Mouse (Mus musculus): ENCODE results near the gene Olfr352. TPM values are rescaled to one million over a fixed set of nuclear protein-coding genes. Genes with fewer than 3 reads are reported as not detected.

Gene Olfr352
- polyA plus RNA-seq (2015; fragmentation: Nextera tagmentation; extraction: Ambion mirVana): not detected in 2 replicates

GRCm38 (mm10) chr2:36868160-36868559, at the start of gene Olfr352:
Gene Olfr352, plus strand, starts transcription at chr2:36868460.

GRCm38 (mm10) chr2:36846010-36846409, 22.2 kb upstream of the Olfr352 start, which contains the start of gene Olfr350:
Gene Olfr350, plus strand, starts transcription at chr2:36846310.

GRCm38 (mm10) chr2:36862560-36862959, 5.7 kb upstream of the Olfr352 start, which contains the start of gene Olfr351:
Gene Olfr351, minus strand, starts transcription at chr2:36862660.

GRCm38 (mm10) chr2:36892836-36893235, 24.6 kb downstream of the Olfr352 start, which contains the start of gene Olfr353:
Gene Olfr353, minus strand, starts transcription at chr2:36892936.

GRCm38 (mm10) chr2:36905380-36905779, 37.1 kb downstream of the Olfr352 start, which contains the start of gene Olfr354:
Gene Olfr354, plus strand, starts transcription at chr2:36905680.

Other genes starting within 250 kb of the Olfr352 start
- not detected in 2 replicates for gene Olfr345, start 228.4 kb upstream of the Olfr352 start, polyA plus RNA-seq (2015; fragmentation: Nextera tagmentation; extraction: Ambion mirVana)
- gene Olfr346, start 182.7 kb upstream of the Olfr352 start, polyA plus RNA-seq (2015; fragmentation: Nextera tagmentation; extraction: Ambion mirVana): not detected in 2 replicates
- gene Olfr347, start 136.6 kb upstream of the Olfr352 start, polyA plus RNA-seq (2015; fragmentation: Nextera tagmentation; extraction: Ambion mirVana): not detected in 2 replicates
- not detected in 2 replicates for gene Olfr348, start 84.2 kb upstream of the Olfr352 start, polyA plus RNA-seq (2015; fragmentation: Nextera tagmentation; extraction: Ambion mirVana)
- not detected in 2 replicates for gene Olfr50, start 77.9 kb upstream of the Olfr352 start, polyA plus RNA-seq (2015; fragmentation: Nextera tagmentation; extraction: Ambion mirVana)
- gene Olfr3, start 51.4 kb upstream of the Olfr352 start, polyA plus RNA-seq (2015; fragmentation: Nextera tagmentation; extraction: Ambion mirVana): not detected in 2 replicates
- gene Olfr350, start 22.1 kb upstream of the Olfr352 start, polyA plus RNA-seq (2015; fragmentation: Nextera tagmentation; extraction: Ambion mirVana): not detected in 2 replicates
- not detected in 2 replicates for gene Olfr351, start 5.8 kb upstream of the Olfr352 start, polyA plus RNA-seq (2015; fragmentation: Nextera tagmentation; extraction: Ambion mirVana)
- not detected in 2 replicates for gene Olfr353, start 24.5 kb downstream of the Olfr352 start, polyA plus RNA-seq (2015; fragmentation: Nextera tagmentation; extraction: Ambion mirVana)
- gene Olfr354, start 37.2 kb downstream of the Olfr352 start, polyA plus RNA-seq (2015; fragmentation: Nextera tagmentation; extraction: Ambion mirVana): not detected in 2 replicates
- not detected in 2 replicates for gene Olfr355, start 60.4 kb downstream of the Olfr352 start, polyA plus RNA-seq (2015; fragmentation: Nextera tagmentation; extraction: Ambion mirVana)
- gene Olfr356, start 68.7 kb downstream of the Olfr352 start, polyA plus RNA-seq (2015; fragmentation: Nextera tagmentation; extraction: Ambion mirVana): not detected in 2 replicates
- not detected in 2 replicates for gene Olfr357, start 125.4 kb downstream of the Olfr352 start, polyA plus RNA-seq (2015; fragmentation: Nextera tagmentation; extraction: Ambion mirVana)
- not detected in 2 replicates for gene Olfr358, start 140.9 kb downstream of the Olfr352 start, polyA plus RNA-seq (2015; fragmentation: Nextera tagmentation; extraction: Ambion mirVana)
- not detected in 2 replicates for gene Olfr360, start 197.3 kb downstream of the Olfr352 start, polyA plus RNA-seq (2015; fragmentation: Nextera tagmentation; extraction: Ambion mirVana)
- not detected in 2 replicates for gene Olfr361, start 220.8 kb downstream of the Olfr352 start, polyA plus RNA-seq (2015; fragmentation: Nextera tagmentation; extraction: Ambion mirVana)
- gene Olfr362, start 249.4 kb downstream of the Olfr352 start, polyA plus RNA-seq (2015; fragmentation: Nextera tagmentation; extraction: Ambion mirVana): not detected in 2 replicates

Measured in urinary bladder, postnatal 0 days (tissue).